Mouse (Mus musculus): Measurements from ENCODE around the gene Rxfp1. TPM values are rescaled to one million over a fixed set of nuclear protein-coding genes. Genes with fewer than 3 reads are reported as not detected.
"Not testable (repeated sequence)": the region's sequence is repeated elsewhere in the genome, so short reads cannot be mapped to it uniquely, and the experiment has no call there.

Rxfp1 gene
- polyA plus RNA-seq, 1 experiment from 2014 or later, result not detected

DNA sequence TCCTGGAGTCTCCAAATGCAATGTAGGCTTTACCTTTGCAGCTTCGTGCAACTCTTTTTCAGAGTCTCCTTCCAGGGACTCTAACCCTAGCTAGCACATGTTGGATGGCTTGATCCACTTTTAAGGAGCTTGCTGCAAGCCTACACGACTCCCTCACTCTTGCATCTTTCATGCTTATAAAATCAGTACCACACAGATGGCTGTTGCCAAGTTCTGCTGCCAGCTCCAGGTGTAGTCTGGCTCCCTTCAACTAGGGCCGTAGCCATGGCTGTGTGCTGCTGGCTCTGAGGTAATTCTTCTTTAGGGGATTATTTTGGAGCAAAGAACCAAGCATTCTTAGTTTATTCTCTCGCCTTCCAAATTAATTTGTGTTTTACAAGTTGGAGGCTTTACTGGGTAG lies 34.5 kb downstream of the Rxfp1 start:
- no peak for DNase-seq (ENCODE audit: extremely low spot score, low spot score)
- Histone ChIP-seq H3K27ac (no peak overlapping the region), H3K4me3 (no peak overlapping the region), H3K4me1 (no peaks in the 10 kb centered on the region), H3K27me3 (ENCODE audit: poor library complexity, severe bottlenecking) (no peaks in the 10 kb centered on the region), H3K9me3 (no peaks in the 10 kb centered on the region), H3K36me3 (replicated peaks) (no peaks in the 10 kb centered on the region)
- 86% methylated on average over 4 of the region's 4 CpGs for WGBS

DNA sequence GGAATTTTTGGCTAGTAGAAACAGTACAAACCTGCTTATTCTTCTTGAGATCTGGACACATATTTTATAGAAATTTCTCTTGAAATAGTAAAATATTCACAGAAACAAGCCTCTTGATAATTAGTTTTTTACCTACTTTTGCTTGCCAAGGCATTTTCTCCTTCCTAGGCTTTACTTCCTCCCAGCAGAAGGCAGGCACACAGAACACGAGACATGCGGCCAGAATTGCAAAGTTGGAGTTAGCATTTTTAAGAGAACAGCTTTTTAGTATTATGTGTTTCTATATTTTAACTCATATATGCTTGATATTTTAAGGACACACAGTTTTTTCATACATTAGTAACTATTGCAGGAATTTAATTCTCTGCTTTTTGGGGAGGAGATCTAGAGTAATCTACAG lies 45.7 kb downstream of the Rxfp1 start:
- Histone ChIP-seq H3K27ac (no peak overlapping the region), H3K4me3 (no peak overlapping the region), H3K9me3 (no peaks in the 10 kb centered on the region), H3K4me1 (no peaks in the 10 kb centered on the region), H3K36me3 (replicated peaks) (no peaks in the 10 kb centered on the region), H3K27me3 (ENCODE audit: poor library complexity, severe bottlenecking) (no peaks in the 10 kb centered on the region)
- 88% methylated on average over 2 of the region's 2 CpGs for WGBS
- DNase-seq (ENCODE audit: extremely low spot score, low spot score), result no peak

- Histone ChIP-seq H3K9me3 (no peaks in the 10 kb centered on the region), H3K4me1 (no peaks in the 10 kb centered on the region), H3K36me3 (replicated peaks) (no peaks in the 10 kb centered on the region), H3K4me3 (no peak overlapping the region), H3K27me3 (ENCODE audit: poor library complexity, severe bottlenecking) (no peaks in the 10 kb centered on the region), H3K27ac (no peak overlapping the region)
- no peak for DNase-seq (ENCODE audit: extremely low spot score, low spot score)
- WGBS, result 88% methylated on average over 9 of the region's 9 CpGs
Measured at GRCm38 (mm10) chr3:79690111-79690651, 47.5 kb downstream of the Rxfp1 start.

- H3K9me3 ChIP-seq; H3K4me1 ChIP-seq; DNase-seq (ENCODE audit: extremely low spot score, low spot score); H3K27me3 ChIP-seq (ENCODE audit: poor library complexity, severe bottlenecking); H3K36me3 ChIP-seq (replicated peaks); H3K4me3 ChIP-seq; H3K27ac ChIP-seq: not testable (repeated sequence)
- WGBS, result 86% methylated on average over 4 of the region's 4 CpGs
Measured at GRCm38 (mm10) chr3:79688101-79688500, 49.6 kb downstream of the Rxfp1 start.

DNA sequence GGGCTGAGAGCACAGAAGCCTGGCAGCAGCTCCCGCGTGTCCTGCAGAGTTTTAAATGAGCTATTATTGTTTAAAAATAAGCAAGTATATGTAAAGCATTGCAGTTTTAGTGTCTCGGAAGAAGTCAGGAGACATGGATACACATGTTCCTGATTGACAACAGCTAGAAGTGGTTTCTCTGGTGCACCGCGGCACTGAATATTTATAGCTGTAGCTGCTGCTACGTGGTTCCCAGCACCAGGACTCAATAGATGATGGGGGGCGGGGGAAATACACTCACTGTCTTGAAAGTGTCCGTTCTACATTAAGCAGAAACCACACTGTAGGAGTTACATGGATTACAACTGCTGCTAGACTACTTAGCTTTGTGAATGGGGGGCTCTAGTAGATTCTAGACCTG lies 54.2 kb downstream of the Rxfp1 start:
- DNase-seq (ENCODE audit: extremely low spot score, low spot score), result no peak
- H3K4me3 ChIP-seq, result no peak overlapping the region
- no peaks in the 10 kb centered on the region for H3K27me3 ChIP-seq (ENCODE audit: poor library complexity, severe bottlenecking)
- no peak overlapping the region for H3K27ac ChIP-seq
- 86% methylated on average over 8 of the region's 8 CpGs for WGBS
- H3K9me3 ChIP-seq, result no peaks in the 10 kb centered on the region
- peaks cover 16% of the 10 kb centered on the region for H3K4me1 ChIP-seq
- no peaks in the 10 kb centered on the region for H3K36me3 ChIP-seq (replicated peaks)

- Histone ChIP-seq H3K9me3 (no peaks in the 10 kb centered on the region), H3K27ac (no peak overlapping the region), H3K4me1 (peaks cover 16% of the 10 kb centered on the region), H3K36me3 (replicated peaks) (no peaks in the 10 kb centered on the region), H3K27me3 (ENCODE audit: poor library complexity, severe bottlenecking) (no peaks in the 10 kb centered on the region), H3K4me3 (no peak overlapping the region)
- no peak for DNase-seq (ENCODE audit: extremely low spot score, low spot score)
- WGBS, result 68% methylated on average over 14 of the region's 14 CpGs
Measured at GRCm38 (mm10) chr3:79682351-79683132, 55.1 kb downstream of the Rxfp1 start.

DNA sequence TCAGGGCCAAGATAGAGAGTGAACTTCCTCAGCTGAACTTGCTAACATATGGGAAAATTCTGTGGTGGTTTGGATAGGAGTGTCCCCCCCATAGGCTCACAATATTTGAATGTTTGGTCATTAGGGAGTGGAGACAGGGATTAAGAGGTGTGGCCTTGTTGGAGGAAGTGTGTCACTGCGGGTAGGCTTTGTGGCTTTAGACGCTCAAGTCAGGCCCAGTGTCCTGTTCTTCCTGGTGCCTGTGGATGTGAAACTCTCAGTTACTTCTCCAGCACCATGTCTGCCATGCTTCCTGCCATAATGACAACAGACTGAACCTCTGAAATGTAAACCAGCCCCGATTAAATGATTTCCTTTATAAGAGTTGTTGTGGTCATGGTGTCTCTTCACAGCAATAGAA lies 61.3 kb downstream of the Rxfp1 start:
- no peak overlapping the region for H3K27ac ChIP-seq
- no peaks in the 10 kb centered on the region for H3K4me1 ChIP-seq
- no peak overlapping the region for H3K4me3 ChIP-seq
- no peaks in the 10 kb centered on the region for H3K27me3 ChIP-seq (ENCODE audit: poor library complexity, severe bottlenecking)
- no peak for DNase-seq (ENCODE audit: extremely low spot score, low spot score)
- H3K36me3 ChIP-seq (replicated peaks), result no peaks in the 10 kb centered on the region
- H3K9me3 ChIP-seq, result no peaks in the 10 kb centered on the region
- 88% methylated on average over 3 of the region's 3 CpGs for WGBS

DNA sequence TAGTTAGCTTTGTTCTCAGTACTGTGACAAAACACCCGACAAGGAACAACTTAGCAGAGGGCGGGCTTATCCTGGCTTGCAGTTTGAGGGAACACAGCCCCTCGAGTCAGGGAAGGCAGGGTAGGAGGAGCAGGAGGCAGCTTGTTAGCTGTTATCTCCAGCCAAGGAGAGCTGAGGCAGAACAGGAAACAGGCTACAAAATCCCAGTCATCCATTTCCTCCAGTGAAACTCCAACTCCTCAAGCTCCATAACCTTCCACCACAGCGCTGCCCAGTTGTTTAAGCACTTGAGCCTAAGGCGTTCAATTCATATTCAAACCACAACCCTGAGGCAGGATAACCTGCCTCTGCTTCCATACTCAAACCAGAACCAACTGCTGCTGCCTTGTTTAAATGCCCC lies 63.0 kb downstream of the Rxfp1 start:
- DNase-seq (ENCODE audit: extremely low spot score, low spot score), result no peak
- Histone ChIP-seq H3K9me3 (no peaks in the 10 kb centered on the region), H3K4me3 (no peak overlapping the region), H3K36me3 (replicated peaks) (no peaks in the 10 kb centered on the region), H3K27ac (no peak overlapping the region), H3K27me3 (ENCODE audit: poor library complexity, severe bottlenecking) (no peaks in the 10 kb centered on the region), H3K4me1 (no peaks in the 10 kb centered on the region)
- 88% methylated on average over 5 of the region's 5 CpGs for WGBS

- no peak overlapping the region for H3K4me3 ChIP-seq
- no peaks in the 10 kb centered on the region for H3K4me1 ChIP-seq
- no peaks in the 10 kb centered on the region for H3K36me3 ChIP-seq (replicated peaks)
- H3K27ac ChIP-seq, result no peak overlapping the region
- DNase-seq (ENCODE audit: extremely low spot score, low spot score), result peak; percentile 33
- no peaks in the 10 kb centered on the region for H3K9me3 ChIP-seq
- 23% methylated on average over 4 of the region's 4 CpGs for WGBS
- H3K27me3 ChIP-seq (ENCODE audit: poor library complexity, severe bottlenecking), result no peaks in the 10 kb centered on the region
Measured at GRCm38 (mm10) chr3:79673082-79673481, 64.6 kb downstream of the Rxfp1 start.

DNA sequence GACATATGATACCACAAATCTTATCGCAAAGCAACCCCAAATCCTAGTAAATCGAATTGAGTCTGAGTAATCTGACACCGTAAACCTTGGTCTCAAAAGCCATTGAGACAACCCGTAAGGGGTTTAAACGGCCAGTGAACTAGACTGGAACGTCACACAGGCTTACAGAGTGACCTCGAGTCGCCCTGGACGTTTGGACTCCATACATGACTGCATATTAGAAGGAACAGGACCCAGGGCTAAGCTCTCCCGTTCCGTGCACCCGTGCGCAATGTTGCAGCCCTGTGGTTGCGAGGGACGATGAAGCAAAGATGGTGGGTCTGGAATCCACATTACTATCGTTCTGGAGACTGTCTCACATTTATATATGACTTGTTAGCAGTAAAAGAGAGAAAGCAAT lies 65.5 kb downstream of the Rxfp1 start:
- 84% methylated on average over 16 of the region's 16 CpGs for WGBS
- no peak for DNase-seq (ENCODE audit: extremely low spot score, low spot score)

DNA sequence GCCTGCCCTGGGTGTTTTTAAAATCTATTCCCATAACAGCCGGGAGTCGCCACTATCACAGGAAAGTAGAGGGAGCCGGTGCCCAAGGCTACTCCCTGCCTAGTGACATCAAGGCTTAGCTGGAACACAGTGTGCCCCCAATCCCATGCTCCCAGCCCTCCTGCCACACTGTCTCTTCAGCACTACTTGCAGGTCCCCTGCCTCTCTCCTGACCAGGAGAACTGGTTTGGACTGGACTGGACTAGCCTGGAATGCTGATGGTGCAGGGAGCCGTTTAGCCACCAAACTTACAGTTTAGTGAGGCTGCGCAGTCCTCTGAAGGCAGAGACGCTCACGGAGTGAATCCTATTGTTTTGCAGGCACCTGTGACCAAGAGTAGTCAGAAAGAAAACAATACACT lies 67.1 kb downstream of the Rxfp1 start:
- no peaks in the 10 kb centered on the region for H3K4me1 ChIP-seq
- no peak overlapping the region for H3K27ac ChIP-seq
- 83% methylated on average over 7 of the region's 7 CpGs for WGBS
- H3K27me3 ChIP-seq (ENCODE audit: poor library complexity, severe bottlenecking), result no peaks in the 10 kb centered on the region
- H3K4me3 ChIP-seq, result no peak overlapping the region
- no peak for DNase-seq (ENCODE audit: extremely low spot score, low spot score)
- no peaks in the 10 kb centered on the region for H3K36me3 ChIP-seq (replicated peaks)
- no peaks in the 10 kb centered on the region for H3K9me3 ChIP-seq

More for the DNA sequence above, 65.5 kb downstream of the Rxfp1 start:
- H3K36me3 ChIP-seq (replicated peaks), result no peaks in the 10 kb centered on the region
- H3K4me3 ChIP-seq, result no peak overlapping the region
- no peak overlapping the region for H3K27ac ChIP-seq
- H3K4me1 ChIP-seq, result no peaks in the 10 kb centered on the region
- no peaks in the 10 kb centered on the region for H3K27me3 ChIP-seq (ENCODE audit: poor library complexity, severe bottlenecking)
- H3K9me3 ChIP-seq, result no peaks in the 10 kb centered on the region

GRCm38 (mm10) chr3:79664787-79665408 lies 72.8 kb downstream of the Rxfp1 start:
- H3K9me3 ChIP-seq, result no peaks in the 10 kb centered on the region
- no peak overlapping the region for H3K4me3 ChIP-seq
- WGBS, result 50% methylated on average over 9 of the region's 9 CpGs
- peak; percentile 57 for DNase-seq (ENCODE audit: extremely low spot score, low spot score)
- no peaks in the 10 kb centered on the region for H3K36me3 ChIP-seq (replicated peaks)
- peaks cover 4% of the 10 kb centered on the region; the same call in 1 of the 2 replicates for H3K27me3 ChIP-seq (ENCODE audit: poor library complexity, severe bottlenecking)
- H3K4me1 ChIP-seq, result no peaks in the 10 kb centered on the region
- H3K27ac ChIP-seq, result no peak overlapping the region

- H3K9me3 ChIP-seq, result no peaks in the 10 kb centered on the region
- H3K4me3 ChIP-seq, result no peak overlapping the region
- H3K4me1 ChIP-seq, result no peaks in the 10 kb centered on the region
- DNase-seq (ENCODE audit: extremely low spot score, low spot score), result no peak
- no peak overlapping the region for H3K27ac ChIP-seq
- no peaks in the 10 kb centered on the region for H3K36me3 ChIP-seq (replicated peaks)
- H3K27me3 ChIP-seq (ENCODE audit: poor library complexity, severe bottlenecking), result no peaks in the 10 kb centered on the region
- WGBS, result 85% methylated on average over 5 of the region's 5 CpGs
Measured at GRCm38 (mm10) chr3:79656682-79657081, 81.0 kb downstream of the Rxfp1 start.
